Mouse (Mus musculus) brain, embryonic 14.5 days (tissue): ENCODE measurements around the gene Ntrk3.

ENCODE experiments used
- CTCF ChIP-seq: fragments of 200-500 bp; IDR thresholded peaks from 2 replicates; pipeline ENCODE4 v1.5.1; 2012; ENCODE audit warnings: inconsistent platforms, mild to moderate bottlenecking, moderate library complexity, borderline replicate concordance; ENCODE audit not compliant: insufficient read depth, insufficient read length; ENCODE audit errors: extremely low read depth
- POLR2A ChIP-seq: fragments of 200-500 bp; IDR thresholded peaks from 2 replicates; pipeline ENCODE4 v1.6.1; 2012; ENCODE audit warnings: mild to moderate bottlenecking, inconsistent platforms, borderline replicate concordance; ENCODE audit not compliant: poor library complexity, insufficient read depth, insufficient read length, severe bottlenecking; ENCODE audit errors: extremely low read depth

GRCm38 (mm10) chr7:78484290-78484689 is 253.5 kb downstream of the Ntrk3 start:
- TF ChIP-seq POLR2A: no peak
- no peak for TF ChIP-seq CTCF
